25 mouse cellular contexts compared by ENCODE assay signal in genomic region chr6:97341148-97341547, GRCm38 (mm10).
DNase-seq lines count a peak whose midpoint lies in the region; ATAC-seq and TF ChIP-seq lines count a peak whose summit lies in the region.
"Had no signal": no experiment of that assay in that cellular context is flagged by ENCODE, and none has a peak within 500 bp of the region (broad histone marks: within the 10 kb centered on the region; RNA-seq: fewer than 3 reads in every experiment).

No protein-coding gene starts in this region.

- H3K36me3 ChIP-seq in heart, embryonic 14.5 days (ENCODE audit: control insufficient read depth, insufficient read depth, low read length) = no peaks in the 10 kb centered on the region
- no peaks in the 10 kb centered on the region for H3K36me3 ChIP-seq in intestine, embryonic 15.5 days
- H3K36me3 ChIP-seq in stomach, embryonic 15.5 days = no peaks in the 10 kb centered on the region
- H3K36me3 ChIP-seq in midbrain, embryonic 13.5 days = no peaks in the 10 kb centered on the region
- no peaks in the 10 kb centered on the region for H3K36me3 ChIP-seq in forebrain, embryonic 11.5 days (ENCODE audit: control insufficient read depth, insufficient read depth, low read length)
- H3K36me3 ChIP-seq: embryonic facial prominence, embryonic 15.5 days; G1E; hindbrain, embryonic 15.5 days; limb, embryonic 12.5 days; liver, embryonic 15.5 days had no signal

- no peaks in the 10 kb centered on the region for H3K27me3 ChIP-seq in heart, embryonic 14.5 days (ENCODE audit: control insufficient read depth, insufficient read depth, low read length)
- no peaks in the 10 kb centered on the region for H3K27me3 ChIP-seq in intestine, embryonic 15.5 days (replicated peaks)
- no peaks in the 10 kb centered on the region for H3K27me3 ChIP-seq in stomach, embryonic 15.5 days (replicated peaks)
- no peaks in the 10 kb centered on the region for H3K27me3 ChIP-seq in midbrain, embryonic 13.5 days
- H3K27me3 ChIP-seq in forebrain, embryonic 11.5 days (ENCODE audit: control insufficient read depth, insufficient read depth, low read length) = no peaks in the 10 kb centered on the region
- H3K27me3 ChIP-seq: embryonic facial prominence, embryonic 15.5 days; hindbrain, embryonic 15.5 days; limb, embryonic 12.5 days; liver, embryonic 15.5 days had no signal

- no peak overlapping the region for H3K9ac ChIP-seq in heart, embryonic 14.5 days (ENCODE audit: low read length)
- H3K9ac ChIP-seq in intestine, embryonic 15.5 days = no peak overlapping the region
- no peak overlapping the region for H3K9ac ChIP-seq in stomach, embryonic 15.5 days
- no peak overlapping the region for H3K9ac ChIP-seq in midbrain, embryonic 13.5 days (replicated peaks)
- H3K9ac ChIP-seq in forebrain, embryonic 11.5 days (ENCODE audit: low read length) = no peak overlapping the region
- H3K9ac ChIP-seq: embryonic facial prominence, embryonic 15.5 days; hindbrain, embryonic 15.5 days; limb, embryonic 12.5 days; liver, embryonic 15.5 days had no signal

- peaks cover 2 to 24% of the 10 kb centered on the region in 2 experiments for H3K4me1 ChIP-seq in heart, embryonic 14.5 days (ENCODE audit: control insufficient read depth in 2 of 2, insufficient read depth in 2 of 2, low read length in 2 of 2)
- no peaks in the 10 kb centered on the region for H3K4me1 ChIP-seq in lung, adult 2 months (ENCODE audit: control insufficient read depth, insufficient read depth, low read length)
- 0 out of 2 replicates have a peak, but pooled peaks cover 5% of the 10 kb centered on the region for H3K4me1 ChIP-seq in intestine, embryonic 15.5 days (replicated peaks)
- no peaks in the 10 kb centered on the region for H3K4me1 ChIP-seq in stomach, embryonic 15.5 days
- H3K4me1 ChIP-seq in midbrain, embryonic 13.5 days (replicated peaks) = peaks cover 15% of the 10 kb centered on the region
- H3K4me1 ChIP-seq in forebrain, embryonic 11.5 days (replicated peaks; ENCODE audit: control insufficient read depth, insufficient read depth, low read length) = peaks cover 14% of the 10 kb centered on the region; the same call in 1 of the 2 replicates
- H3K4me1 ChIP-seq: liver, embryonic 15.5 days had no signal

- 0 out of 4 replicates have a peak overlapping the region, but pooled peaks have one; percentile 4 to 27 for H3K27ac ChIP-seq in heart, embryonic 14.5 days (replicated peaks in 1 of 2; ENCODE audit: control insufficient read depth in 1 of 2, insufficient read depth in 1 of 2, low read depth in 2 of 2, low read length in 2 of 2)
- peak overlapping the region; percentile 72 for H3K27ac ChIP-seq in intestine, embryonic 15.5 days
- peak overlapping the region; percentile 54 for H3K27ac ChIP-seq in stomach, embryonic 15.5 days
- no peak overlapping the region for H3K27ac ChIP-seq in midbrain, embryonic 13.5 days
- H3K27ac ChIP-seq in forebrain, embryonic 11.5 days (ENCODE audit: low read depth, low read length) = no peak overlapping the region
- H3K27ac ChIP-seq: embryonic facial prominence, embryonic 10.5 days; embryonic facial prominence, embryonic 15.5 days; hindbrain, embryonic 10.5 days; hindbrain, embryonic 15.5 days; left cerebral cortex, adult 2 months; limb, embryonic 12.5 days; liver, embryonic 15.5 days; macrophage had no signal

- no peak for TF ChIP-seq CTCF in lung, adult 2 months (IDR thresholded peaks at IDR 0.05; ENCODE audit: insufficient read depth, low read length)

- no peak for TF ChIP-seq POLR2A in lung, adult 2 months (IDR thresholded peaks at IDR 0.05; ENCODE audit: borderline replicate concordance, extremely low read depth, low read depth, low read length)

- no peak for DNase-seq in heart, adult 11 months
- peak; percentile 31 to 59 for DNase-seq in lung, adult 18-20 months
- no peak for DNase-seq in lung, adult 2 months
- DNase-seq in forebrain, embryonic 11.5 days (ENCODE audit: low spot score) = no peak
- DNase-seq: cerebellum, adult 8-10 months; cerebellum, postnatal 25 days; gastrocnemius, postnatal 14 days; kidney, postnatal 14 days; midbrain, embryonic 14.5 days; thymus, adult 2 months; thymus, postnatal 36 days had no signal

- no peak for ATAC-seq in heart, embryonic 14.5 days (ENCODE audit: insufficient number of reproducible peaks, insufficient read depth, low FRiP score, low read depth)
- peak; percentile 67 for ATAC-seq in intestine, embryonic 15.5 days
- ATAC-seq in stomach, embryonic 15.5 days (ENCODE audit: insufficient read depth, low FRiP score, low read depth) = no peak
- no peak for ATAC-seq in midbrain, embryonic 13.5 days
- no peak for ATAC-seq in forebrain, embryonic 11.5 days (replicated peaks; ENCODE audit: low FRiP score)
- ATAC-seq: inflammation-experienced regulatory T-cells, adult 6 months had no signal

- no peak overlapping the region for H3K4me3 ChIP-seq in heart, embryonic 14.5 days (ENCODE audit: control insufficient read depth in 1 of 2, insufficient read depth in 1 of 2, low read depth in 1 of 2, low read length in 2 of 2)
- H3K4me3 ChIP-seq in lung, adult 2 months (replicated peaks; ENCODE audit: extremely low read depth, low read depth, low read length) = no peak overlapping the region
- H3K4me3 ChIP-seq in intestine, embryonic 15.5 days (replicated peaks) = no peak overlapping the region
- no peak overlapping the region for H3K4me3 ChIP-seq in stomach, embryonic 15.5 days (replicated peaks)
- H3K4me3 ChIP-seq in midbrain, embryonic 13.5 days (replicated peaks) = no peak overlapping the region
- no peak overlapping the region for H3K4me3 ChIP-seq in forebrain, embryonic 11.5 days (ENCODE audit: low read depth, low read length)
- H3K4me3 ChIP-seq: embryonic facial prominence, embryonic 10.5 days; embryonic facial prominence, embryonic 15.5 days; hindbrain, embryonic 10.5 days; hindbrain, embryonic 15.5 days; left cerebral cortex, adult 2 months; limb, embryonic 12.5 days; liver, embryonic 15.5 days had no signal

- H3K9me3 ChIP-seq in heart, embryonic 14.5 days (ENCODE audit: control insufficient read depth, low read length) = no peaks in the 10 kb centered on the region
- H3K9me3 ChIP-seq in intestine, embryonic 15.5 days = no peaks in the 10 kb centered on the region
- no peaks in the 10 kb centered on the region for H3K9me3 ChIP-seq in stomach, embryonic 15.5 days
- H3K9me3 ChIP-seq in midbrain, embryonic 13.5 days = no peaks in the 10 kb centered on the region
- H3K9me3 ChIP-seq in forebrain, embryonic 11.5 days (ENCODE audit: control insufficient read depth, low read length) = no peaks in the 10 kb centered on the region
- H3K9me3 ChIP-seq: embryonic facial prominence, embryonic 10.5 days; embryonic facial prominence, embryonic 15.5 days; hindbrain, embryonic 10.5 days; hindbrain, embryonic 15.5 days; limb, embryonic 12.5 days; liver, embryonic 15.5 days had no signal

- H3K4me2 ChIP-seq in heart, embryonic 14.5 days (ENCODE audit: low read length) = no peak overlapping the region
- H3K4me2 ChIP-seq in intestine, embryonic 15.5 days (replicated peaks) = 0 out of 2 replicates have a peak overlapping the region, but pooled peaks have one; percentile 12
- H3K4me2 ChIP-seq in stomach, embryonic 15.5 days = no peak overlapping the region
- H3K4me2 ChIP-seq in midbrain, embryonic 13.5 days (replicated peaks) = no peak overlapping the region
- H3K4me2 ChIP-seq in forebrain, embryonic 11.5 days (ENCODE audit: low read depth, low read length, severe bottlenecking) = no peak overlapping the region
- H3K4me2 ChIP-seq: embryonic facial prominence, embryonic 15.5 days; hindbrain, embryonic 15.5 days; limb, embryonic 12.5 days; liver, embryonic 15.5 days had no signal

- 58% methylated on average over 3 of the region's 3 CpGs for WGBS in heart, embryonic 14.5 days
- 74% methylated on average over 3 of the region's 3 CpGs for WGBS in lung, adult 2 months
- 59% methylated on average over 3 of the region's 3 CpGs for WGBS in intestine, embryonic 15.5 days
- 68% methylated on average over 3 of the region's 3 CpGs for WGBS in stomach, embryonic 15.5 days
- WGBS in midbrain, embryonic 13.5 days = 88% methylated on average over 3 of the region's 3 CpGs
- WGBS in forebrain, embryonic 11.5 days = 88% methylated on average over 3 of the region's 3 CpGs

Comparison
In these comparisons a context has a peak if more than half of its experiments do, and no peak if none do; other contexts are left out.
1. DNase-seq: peak in lung, adult 18-20 months (2 of 2); none in heart, adult 11 months (single experiment), lung, adult 2 months (single experiment) and forebrain, embryonic 11.5 days (single experiment).
2. H3K27ac ChIP-seq: peak in heart, embryonic 14.5 days (2 of 2), intestine, embryonic 15.5 days (single experiment) and stomach, embryonic 15.5 days (single experiment); none in midbrain, embryonic 13.5 days (single experiment) and forebrain, embryonic 11.5 days (single experiment).